Mouse (Mus musculus) liver, embryonic 11.5 days (tissue): ENCODE measurements around the gene Cd70. TPM values are rescaled to one million over a fixed set of nuclear protein-coding genes. Genes with fewer than 3 reads are reported as not detected.

Experiments
- ATAC-seq: fragments of 200-750 bp; cut with Nextera tagmentation; replicated peaks from 2 replicates; pipeline ENCODE4 v1.8.0; 2017; ENCODE audit warnings: moderate number of reproducible peaks, mild to moderate bottlenecking, moderate TSS enrichment, moderate library complexity; ENCODE audit not compliant: low FRiP score
- DNase-seq: peaks from one replicate; pipeline ENCODE4 v3.0.0-alpha.2; 2017; ENCODE audit warnings: low spot score
- H3K27ac ChIP-seq: fragments of 300-500 bp; sonication (generic); 2 replicates; pipeline ENCODE4 v1.5.1; 2014; ENCODE audit warnings: mild to moderate bottlenecking, low read depth, low read length, control low read depth
- H3K27me3 ChIP-seq: fragments of 300-500 bp; sonication (generic); replicated peaks from 2 replicates; pipeline ENCODE4 v1.6.1; 2014; ENCODE audit warnings: low read length, mixed read lengths; ENCODE audit not compliant: control insufficient read depth, insufficient read depth
- H3K36me3 ChIP-seq: fragments of 300-500 bp; sonication (generic); 2 replicates; pipeline ENCODE4 v1.6.1; 2014; ENCODE audit warnings: mild to moderate bottlenecking, low read length, moderate library complexity, mixed read lengths; ENCODE audit not compliant: control insufficient read depth, insufficient read depth
- H3K4me1 ChIP-seq: fragments of 300-500 bp; sonication (generic); replicated peaks from 2 replicates; pipeline ENCODE4 v1.6.1; 2014; ENCODE audit warnings: low read length, mixed read lengths; ENCODE audit not compliant: control insufficient read depth, insufficient read depth
- H3K4me2 ChIP-seq: fragments of 300-500 bp; sonication (generic); 2 replicates; pipeline ENCODE4 v1.6.1; 2014; ENCODE audit warnings: mild to moderate bottlenecking, control low read depth, moderate library complexity
- H3K4me3 ChIP-seq: fragments of 300-500 bp; sonication (generic); 2 replicates; pipeline ENCODE4 v1.5.1; 2014; ENCODE audit warnings: low read depth, low read length, control low read depth
- H3K9ac ChIP-seq: fragments of 300-500 bp; sonication (generic); 2 replicates; pipeline ENCODE4 v1.6.1; 2014; ENCODE audit warnings: low read depth, low read length, control low read depth
- H3K9me3 ChIP-seq: fragments of 300-500 bp; sonication (generic); 2 replicates; pipeline ENCODE4 v1.6.1; 2016; ENCODE audit warnings: low read length, inconsistent platforms, mixed read lengths; ENCODE audit not compliant: control insufficient read depth
- WGBS: fragments of 180-500 bp; shearing (Covaris S2); extraction: QIAGEN DNeasy Blood & Tissue Kit; methylation state at CpG from one replicate; pipeline ENCODE4 v1.1.7; 2014; 5-methylcytosine and 5-hydroxymethylcytosine counted together
- polyA plus RNA-seq: library from polyadenylated mRNA; unstranded; fragments of >200 nt; fragmentation: Nextera tagmentation; extraction: Ambion mirVana; gene quantifications from 2 replicates; pipeline ENCODE4 v1.2.1, GENCODE M21; 2014

The Cd70 gene
- polyA plus RNA-seq, 1 experiment from 2014 or later: not detected

DNA sequence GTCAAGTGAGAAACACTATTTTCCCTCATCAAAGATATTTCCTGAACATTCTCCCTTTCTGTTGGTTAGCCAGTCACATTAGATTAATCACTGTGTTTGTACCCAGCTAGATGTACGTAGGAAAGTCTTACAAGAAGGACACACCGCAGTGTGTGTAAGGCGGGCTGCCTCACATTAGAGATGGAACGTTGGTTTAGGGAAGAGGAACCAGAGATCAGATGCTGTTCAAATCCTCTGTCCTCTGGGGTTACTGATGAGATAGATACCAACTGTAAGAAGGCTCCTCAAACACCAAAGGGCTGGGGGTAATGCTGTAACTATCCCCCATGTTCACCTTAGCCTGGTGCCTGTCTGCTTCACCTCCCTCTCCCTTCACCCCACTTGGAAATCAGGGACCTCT lies 24.8 kb downstream of the Cd70 start:
- Histone ChIP-seq H3K4me2 (no peak overlapping the region), H3K9me3 (no peaks in the 10 kb centered on the region), H3K4me3 (no peak overlapping the region), H3K27ac (no peak overlapping the region), H3K27me3 (no peaks in the 10 kb centered on the region), H3K4me1 (no peaks in the 10 kb centered on the region), H3K9ac (no peak overlapping the region), H3K36me3 (no peaks in the 10 kb centered on the region)
- WGBS: 77% methylated on average over 4 of the region's 4 CpGs
- ATAC-seq: no peak
- DNase-seq: no peak

DNA sequence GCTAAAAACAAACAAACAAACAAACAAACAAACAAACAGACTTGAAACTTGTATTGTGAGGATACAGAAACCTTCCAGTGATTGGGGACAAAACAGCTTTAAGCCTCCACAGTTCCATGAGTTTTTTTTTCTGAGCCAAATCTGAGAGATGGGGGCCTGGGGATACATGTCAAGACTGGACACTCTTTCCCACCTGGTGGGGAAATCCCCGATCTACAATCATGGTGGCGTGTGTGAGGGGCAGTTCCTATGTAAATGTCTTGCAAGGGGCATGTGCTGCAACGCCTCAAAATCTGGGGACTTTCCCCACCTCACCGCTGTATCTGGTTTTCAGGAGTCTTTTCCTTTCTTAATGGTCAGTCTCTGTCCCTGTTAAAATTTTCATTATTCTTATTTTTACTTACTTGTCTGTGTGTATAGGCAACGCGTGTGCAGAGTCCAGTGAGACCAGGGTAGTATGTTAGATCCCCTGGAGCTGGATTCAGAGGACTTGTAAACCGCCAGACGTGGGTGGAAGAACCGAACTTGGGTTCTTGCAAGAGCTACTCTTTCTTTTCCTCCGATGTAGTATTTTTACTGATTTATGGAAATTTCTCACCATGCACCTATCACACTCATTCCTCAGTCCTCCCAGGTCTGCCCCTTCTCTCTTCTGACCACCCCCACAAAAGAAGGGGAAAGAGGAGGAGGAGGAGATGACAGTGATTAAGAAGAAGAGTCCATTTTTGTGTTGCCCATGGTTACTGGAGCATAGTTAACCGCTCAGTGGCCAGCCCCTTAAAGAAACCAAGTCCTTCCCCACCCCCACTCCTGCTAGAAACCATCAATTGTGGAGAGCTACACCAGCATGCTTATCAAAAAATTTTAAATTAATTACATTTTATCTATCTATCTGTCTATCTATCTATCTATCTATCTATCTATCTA lies 26.1 kb downstream of the Cd70 start:
- ATAC-seq: no peak

DNA sequence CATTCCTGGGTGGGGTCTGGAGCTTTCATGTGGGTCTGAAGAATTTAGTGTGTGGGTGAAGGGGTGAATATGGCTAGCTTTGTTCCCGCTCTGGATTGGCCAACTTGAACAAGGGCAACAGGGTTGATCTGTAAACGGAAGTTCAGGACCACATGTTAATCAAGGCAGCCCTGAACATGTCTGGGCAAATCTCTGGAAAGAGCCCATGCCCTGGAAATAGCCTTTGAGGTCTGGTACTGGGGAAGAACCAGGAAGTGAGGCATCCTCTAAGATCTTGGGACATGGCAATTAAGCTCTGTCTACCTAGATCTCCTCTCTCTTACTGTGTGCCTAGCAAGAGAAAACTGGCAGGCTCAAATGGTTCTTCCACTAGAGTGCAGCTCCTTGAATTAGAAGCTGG lies 27.7 kb downstream of the Cd70 start:
- no peak for DNase-seq
- no peak overlapping the region for H3K4me2 ChIP-seq
- no peak for ATAC-seq
- peaks cover 2% of the 10 kb centered on the region for H3K4me1 ChIP-seq
- H3K4me3 ChIP-seq: no peak overlapping the region
- no peak overlapping the region for H3K9ac ChIP-seq
- 77% methylated on average over 2 of the region's 2 CpGs for WGBS
- no peak overlapping the region for H3K27ac ChIP-seq
- no peaks in the 10 kb centered on the region for H3K27me3 ChIP-seq
- H3K36me3 ChIP-seq: no peaks in the 10 kb centered on the region
- H3K9me3 ChIP-seq: no peaks in the 10 kb centered on the region

More for the DNA sequence above, 26.1 kb downstream of the Cd70 start:
- H3K9me3 ChIP-seq: no peaks in the 10 kb centered on the region
- peaks cover 2% of the 10 kb centered on the region for H3K4me1 ChIP-seq
- no peak overlapping the region for H3K4me3 ChIP-seq
- DNase-seq: no peak
- no peaks in the 10 kb centered on the region for H3K36me3 ChIP-seq
- no peak overlapping the region for H3K4me2 ChIP-seq
- H3K9ac ChIP-seq: no peak overlapping the region
- 79% methylated on average over 11 of the region's 11 CpGs for WGBS
- no peak overlapping the region for H3K27ac ChIP-seq
- H3K27me3 ChIP-seq: no peaks in the 10 kb centered on the region

DNA sequence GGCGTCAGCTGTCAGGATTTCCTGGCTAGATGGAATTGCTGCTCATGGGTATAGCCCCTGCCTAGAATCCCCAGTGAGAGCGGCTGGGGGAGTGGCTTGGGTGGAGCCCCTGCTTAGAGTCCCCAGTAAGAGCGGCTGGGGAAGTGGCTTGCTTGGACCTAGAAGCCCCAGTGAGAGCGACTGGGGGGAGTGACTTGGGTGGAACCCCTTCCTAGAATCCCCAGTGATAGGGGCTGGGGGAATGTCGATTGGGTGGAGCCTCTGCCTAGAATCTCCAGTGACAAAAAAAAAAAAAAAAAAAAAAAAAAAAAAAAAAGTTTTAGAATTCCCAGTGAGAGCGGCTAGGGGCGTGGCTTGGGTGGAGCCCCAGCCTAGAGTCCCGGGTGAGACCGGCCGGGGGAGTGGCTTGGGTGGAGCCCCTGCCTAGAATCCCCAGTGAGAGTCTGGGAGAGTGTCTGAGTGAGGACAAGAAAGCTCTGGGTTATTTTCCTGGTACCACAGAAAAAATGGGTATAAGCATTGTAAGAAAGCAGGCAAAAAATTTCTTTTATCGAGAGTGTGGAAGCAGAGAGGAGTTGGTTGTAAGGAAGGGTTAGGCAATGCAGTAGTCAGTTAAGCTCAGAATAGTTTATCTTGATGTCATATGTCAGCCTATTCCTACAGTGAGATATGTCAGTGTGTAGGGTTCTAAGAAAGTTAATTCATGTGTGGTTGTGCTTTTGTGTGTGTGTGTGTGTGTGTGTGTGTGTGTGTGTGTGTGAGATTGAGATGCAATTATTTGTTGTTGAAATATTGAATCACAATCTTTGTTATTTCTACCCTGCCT lies 30.8 kb downstream of the Cd70 start:
- H3K27ac ChIP-seq: no peak overlapping the region
- no peak overlapping the region for H3K9ac ChIP-seq
- peak; percentile 89 for ATAC-seq
- H3K9me3 ChIP-seq: no peaks in the 10 kb centered on the region
- peak; percentile 61 for DNase-seq
- WGBS: 1% methylated on average over 11 of the region's 11 CpGs
- H3K4me2 ChIP-seq: peak overlapping the region; percentile 45
- no peaks in the 10 kb centered on the region for H3K36me3 ChIP-seq
- H3K27me3 ChIP-seq: peaks cover 6% of the 10 kb centered on the region; the same call in 1 of the 2 replicates
- no peak overlapping the region for H3K4me3 ChIP-seq
- H3K4me1 ChIP-seq: peaks cover 2% of the 10 kb centered on the region

DNA sequence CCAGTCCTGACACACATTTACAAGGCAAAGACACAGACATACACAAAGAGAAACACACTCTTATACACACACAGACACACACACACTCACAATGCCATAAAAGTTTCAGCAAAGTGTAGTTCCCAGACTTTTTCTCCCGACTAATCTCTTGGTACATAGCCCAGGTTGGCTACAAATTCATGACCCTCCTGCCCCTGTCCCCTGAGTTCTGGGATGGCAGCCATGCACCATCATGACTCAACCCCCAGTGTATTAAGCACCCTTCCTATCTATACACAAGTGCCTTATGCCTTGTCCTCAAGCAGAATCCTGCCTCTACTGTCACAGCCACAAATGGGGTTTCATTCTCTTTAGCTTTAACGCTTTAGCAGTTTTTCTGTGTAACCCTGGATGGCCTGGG lies 32.8 kb downstream of the Cd70 start:
- no peak overlapping the region for H3K4me2 ChIP-seq
- 75% methylated on average over 2 of the region's 2 CpGs for WGBS
- H3K9ac ChIP-seq: no peak overlapping the region
- H3K36me3 ChIP-seq: no peaks in the 10 kb centered on the region
- no peak overlapping the region for H3K4me3 ChIP-seq
- peaks cover 6% of the 10 kb centered on the region; the same call in 1 of the 2 replicates for H3K27me3 ChIP-seq
- H3K4me1 ChIP-seq: peaks cover 2% of the 10 kb centered on the region
- DNase-seq (no peak), ATAC-seq (no peak)
- H3K9me3 ChIP-seq: no peaks in the 10 kb centered on the region
- no peak overlapping the region for H3K27ac ChIP-seq

DNA sequence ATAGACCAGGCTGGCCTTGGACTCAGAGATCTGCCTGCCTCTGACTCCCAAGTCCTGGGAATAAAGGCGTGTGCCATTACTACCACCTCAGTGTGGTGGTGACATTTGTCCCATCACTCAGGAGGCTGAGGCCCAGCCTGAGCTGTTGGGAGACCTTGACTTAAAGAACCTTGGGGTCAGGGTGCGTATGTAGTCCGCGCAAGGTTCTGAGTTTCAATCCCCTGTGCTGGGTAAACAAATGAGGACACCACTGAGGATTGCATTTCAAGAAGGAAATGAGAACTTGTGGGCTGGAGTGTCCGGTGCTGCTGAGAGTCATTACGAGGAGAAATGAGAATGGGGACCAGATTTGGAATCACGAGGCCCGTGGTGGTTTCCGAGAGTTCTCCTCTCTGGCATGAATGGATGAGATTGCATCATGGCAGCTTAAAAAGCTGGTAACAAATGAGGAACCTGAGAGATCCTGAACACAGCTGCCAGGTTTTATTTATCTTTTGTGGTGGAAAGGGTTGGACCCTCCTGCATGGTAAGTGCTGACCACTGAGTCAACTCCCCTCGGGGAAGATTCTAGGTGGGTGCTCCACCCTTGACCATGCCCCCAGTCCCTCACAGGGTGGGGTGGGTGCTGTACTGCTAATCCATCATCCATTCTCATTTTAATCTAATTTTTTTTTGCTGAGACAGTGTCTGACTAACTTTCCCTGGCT lies 36.7 kb downstream of the Cd70 start:
- no peak for DNase-seq
- Histone ChIP-seq H3K4me3 (no peak overlapping the region), H3K9me3 (no peaks in the 10 kb centered on the region), H3K4me2 (no peak overlapping the region), H3K9ac (no peak overlapping the region), H3K27me3 (peaks cover 6% of the 10 kb centered on the region; the same call in 1 of the 2 replicates), H3K36me3 (no peaks in the 10 kb centered on the region), H3K4me1 (no peaks in the 10 kb centered on the region; the same call in 1 of the 2 replicates), H3K27ac (no peak overlapping the region)
- no peak for ATAC-seq
- WGBS: 64% methylated on average over 10 of the region's 10 CpGs

DNA sequence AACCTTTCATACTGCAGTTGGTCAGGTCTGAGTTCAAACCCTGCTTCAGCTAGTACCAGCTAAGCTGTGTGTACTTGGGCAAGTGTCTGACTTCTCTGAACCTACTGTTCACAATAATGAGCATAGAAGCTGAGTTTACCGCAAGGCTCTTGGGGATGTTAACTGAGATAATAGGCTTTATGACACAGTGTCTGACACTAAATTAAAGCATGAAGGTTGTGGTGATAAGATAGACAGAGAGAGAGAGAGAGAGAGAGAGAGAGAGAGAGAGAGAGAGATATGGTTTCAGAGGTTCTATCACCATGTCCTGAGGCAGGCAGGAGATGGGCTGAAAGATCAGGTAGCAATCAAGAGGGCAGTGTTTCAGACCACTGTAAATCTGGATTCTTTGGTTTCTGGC lies 39.6 kb downstream of the Cd70 start:
- Histone ChIP-seq H3K36me3 (no peaks in the 10 kb centered on the region), H3K27me3 (peaks cover 9% of the 10 kb centered on the region; the same call in 1 of the 2 replicates), H3K9ac (no peak overlapping the region), H3K4me1 (peaks cover 5% of the 10 kb centered on the region; the same call in 1 of the 2 replicates), H3K4me3 (no peak overlapping the region), H3K27ac (no peak overlapping the region), H3K4me2 (no peak overlapping the region), H3K9me3 (no peaks in the 10 kb centered on the region)
- ATAC-seq: no peak
- 71% methylated on average over 1 of the region's 1 CpGs for WGBS
- no peak for DNase-seq

DNA sequence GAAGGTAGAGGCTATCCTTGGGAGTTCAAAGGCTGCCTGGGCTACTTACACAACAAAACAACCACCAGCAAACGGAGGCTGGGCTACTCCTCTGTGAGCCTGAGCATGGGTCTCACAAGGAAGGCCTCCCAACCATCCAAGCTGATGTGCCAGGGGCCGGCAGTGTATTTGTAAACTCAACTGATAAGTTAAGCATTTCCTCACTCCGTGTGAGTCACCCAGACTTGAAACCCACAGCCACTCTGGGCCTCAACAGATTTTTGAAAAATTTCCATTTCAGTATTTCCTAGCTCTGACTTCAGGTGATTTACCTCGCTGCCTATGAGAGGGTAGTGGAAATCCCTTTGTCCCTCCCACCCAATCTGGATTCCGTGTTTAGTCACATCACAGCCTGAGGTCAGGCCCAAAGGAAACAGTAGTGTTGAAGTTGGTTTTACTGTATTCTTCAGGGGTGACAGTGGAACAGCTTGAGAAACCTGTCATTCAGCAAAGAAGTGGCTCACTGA lies 40.9 kb downstream of the Cd70 start:
- H3K4me1 ChIP-seq: peaks cover 5% of the 10 kb centered on the region; the same call in 1 of the 2 replicates
- DNase-seq (no peak), ATAC-seq (no peak)
- no peak overlapping the region for H3K9ac ChIP-seq
- no peak overlapping the region for H3K27ac ChIP-seq
- H3K9me3 ChIP-seq: no peaks in the 10 kb centered on the region
- H3K36me3 ChIP-seq: no peaks in the 10 kb centered on the region
- no peak overlapping the region for H3K4me2 ChIP-seq
- WGBS: 42% methylated on average over 5 of the region's 5 CpGs
- no peak overlapping the region for H3K4me3 ChIP-seq
- peaks cover 7% of the 10 kb centered on the region; the same call in 1 of the 2 replicates for H3K27me3 ChIP-seq
